Mouse (Mus musculus) kidney, embryonic 15.5 days (tissue): ENCODE measurements around the gene Akap9. TPM values are rescaled to one million over a fixed set of nuclear protein-coding genes. Genes with fewer than 3 reads are reported as not detected.
"Not testable (repeated sequence)": the region's sequence is repeated elsewhere in the genome, so short reads cannot be mapped to it uniquely, and the experiment has no call there.

Experiments used
- ATAC-seq: fragments of 200-750 bp; cut with Nextera tagmentation; replicated peaks from 2 replicates; pipeline ENCODE4 v1.8.0; 2017; ENCODE audit warnings: moderate TSS enrichment; ENCODE audit not compliant: low FRiP score
- H3K27ac ChIP-seq: fragments of 300-500 bp; sonication (generic); 2 replicates; pipeline ENCODE4 v1.5.1; 2015; ENCODE audit warnings: mild to moderate bottlenecking, inconsistent platforms
- H3K27me3 ChIP-seq: fragments of 300-500 bp; sonication (generic); 2 replicates; pipeline ENCODE4 v1.6.1; 2015; ENCODE audit warnings: inconsistent platforms
- H3K36me3 ChIP-seq: fragments of 300-500 bp; sonication (generic); 2 replicates; pipeline ENCODE4 v1.6.1; 2015; ENCODE audit warnings: inconsistent platforms
- H3K4me1 ChIP-seq: fragments of 300-500 bp; sonication (generic); 2 replicates; pipeline ENCODE4 v1.6.1; 2015; ENCODE audit warnings: inconsistent platforms
- H3K4me2 ChIP-seq: fragments of 300-500 bp; sonication (generic); 2 replicates; pipeline ENCODE4 v1.6.1; 2015; ENCODE audit warnings: moderate library complexity, mild to moderate bottlenecking, inconsistent platforms
- H3K4me3 ChIP-seq: fragments of 300-500 bp; sonication (generic); replicated peaks from 2 replicates; pipeline ENCODE4 v1.5.1; 2015; ENCODE audit warnings: mild to moderate bottlenecking, inconsistent platforms
- H3K9ac ChIP-seq: fragments of 300-500 bp; sonication (generic); 2 replicates; pipeline ENCODE4 v1.6.1; 2015; ENCODE audit warnings: mild to moderate bottlenecking, inconsistent platforms
- H3K9me3 ChIP-seq: fragments of 300-500 bp; sonication (generic); replicated peaks from 2 replicates; pipeline ENCODE4 v1.6.1; 2016; ENCODE audit warnings: inconsistent platforms
- WGBS: fragments of 180-500 bp; shearing (Covaris S2); methylation state at CpG from one replicate; pipeline ENCODE4 v1.1.7; 2015; ENCODE audit warnings: mixed read lengths; 5-methylcytosine and 5-hydroxymethylcytosine counted together
- polyA plus RNA-seq: library from polyadenylated mRNA; unstranded; fragments of >200 nt; fragmentation: Nextera tagmentation; extraction: Ambion mirVana; gene quantifications from 2 replicates; pipeline ENCODE4 v1.2.1, GENCODE M21; 2015

The Akap9 gene
- polyA plus RNA-seq, 1 experiment from 2014 or later = 126 TPM

GRCm38 (mm10) chr5:4105651-4106186 lies 177.9 kb downstream of the Akap9 start:
- 96% methylated on average over 2 of the region's 2 CpGs for WGBS
- Histone ChIP-seq H3K4me3 (no peak overlapping the region), H3K9me3 (no peaks in the 10 kb centered on the region), H3K9ac (no peak overlapping the region), H3K4me1 (peaks cover 11% of the 10 kb centered on the region), H3K27ac (no peak overlapping the region), H3K36me3 (peaks cover 18% of the 10 kb centered on the region), H3K27me3 (no peaks in the 10 kb centered on the region), H3K4me2 (no peak overlapping the region)
- ATAC-seq = no peak

GRCm38 (mm10) chr5:4107056-4107455 lies 179.2 kb downstream of the Akap9 start:
- not testable (repeated sequence) for ATAC-seq, H3K4me2 ChIP-seq, H3K27me3 ChIP-seq, H3K36me3 ChIP-seq, H3K4me3 ChIP-seq, H3K27ac ChIP-seq, H3K9me3 ChIP-seq, H3K9ac ChIP-seq
- 63% methylated on average over 7 of the region's 7 CpGs for WGBS
- peaks cover 11% of the 10 kb centered on the region for H3K4me1 ChIP-seq

DNA sequence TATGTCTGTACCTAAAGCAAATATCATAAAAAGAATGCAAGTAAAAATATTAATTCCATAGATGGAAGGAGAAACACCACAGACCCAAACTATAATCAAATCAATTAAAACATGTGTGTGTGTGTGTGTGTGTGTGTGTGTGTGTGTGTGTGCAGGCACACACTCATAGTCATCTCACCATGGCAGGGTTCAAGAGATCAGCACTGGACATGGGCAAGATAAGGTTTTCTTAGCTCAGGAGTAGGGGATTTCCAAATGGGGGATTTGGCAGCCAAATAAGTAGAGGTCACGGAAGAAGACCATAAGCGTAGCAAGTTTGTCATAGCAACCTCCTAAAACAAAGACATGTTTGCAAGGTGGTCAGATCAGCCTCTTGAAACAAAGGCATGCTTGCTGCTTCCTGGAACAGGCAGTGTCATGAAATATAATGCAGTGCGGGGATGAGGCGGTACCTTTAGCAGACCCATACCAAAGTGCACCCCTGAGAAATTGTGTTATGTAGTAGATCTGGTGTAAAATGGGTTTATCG lies 184.8 kb downstream of the Akap9 start:
- Histone ChIP-seq H3K4me3 (no peak overlapping the region), H3K4me1 (no peaks in the 10 kb centered on the region), H3K4me2 (no peak overlapping the region), H3K9me3 (no peaks in the 10 kb centered on the region), H3K36me3 (no peaks in the 10 kb centered on the region), H3K27ac (no peak overlapping the region), H3K9ac (no peak overlapping the region), H3K27me3 (no peaks in the 10 kb centered on the region)
- WGBS = 94% methylated on average over 5 of the region's 5 CpGs
- no peak for ATAC-seq

Other genes starting within 250 kb of the Akap9 start
- gene Ankib1, start 125.1 kb upstream of the Akap9 start, polyA plus RNA-seq = 11.9 and 12.3 TPM in 2 replicates
- gene Krit1, start 124.9 kb upstream of the Akap9 start, polyA plus RNA-seq = 47.6 and 48.8 TPM in 2 replicates
- 0.09 TPM in 1 of 2 replicates, not detected in the other for gene Lrrd1, start 82.9 kb upstream of the Akap9 start, polyA plus RNA-seq
- gene Mterf1a, start 34.1 kb upstream of the Akap9 start, polyA plus RNA-seq = 7.8 and 9.9 TPM in 2 replicates
- gene Cyp51, start 176.7 kb downstream of the Akap9 start, polyA plus RNA-seq = 64.4 and 65.8 TPM in 2 replicates